Mouse (Mus musculus) G1E (cell line): ENCODE data around the gene Ackr1. TPM values are rescaled to one million over a fixed set of nuclear protein-coding genes. Genes with fewer than 3 reads are reported as not detected.

Experiments used
- ATAC-seq: 2 replicates; pipeline ENCODE4 v1.8.0; 2016; ENCODE audit warnings: mild to moderate bottlenecking; ENCODE audit not compliant: insufficient number of reproducible peaks, poor library complexity, low FRiP score, severe bottlenecking; ENCODE audit errors: extremely low read depth
- DNase-seq: peaks from one replicate; pipeline ENCODE4 v3.0.0; 2012; ENCODE audit warnings: low spot score
- H3K27me3 ChIP-seq: 2 replicates; pipeline ENCODE4 v1.6.1; 2012; ENCODE audit warnings: mild to moderate bottlenecking, low read length, inconsistent platforms; ENCODE audit not compliant: insufficient read depth
- H3K36me3 ChIP-seq: replicated peaks from 2 replicates; pipeline ENCODE3; 2012; ENCODE audit warnings: mild to moderate bottlenecking, inconsistent platforms
- H3K4me1 ChIP-seq: 2 replicates; pipeline ENCODE4 v1.6.1; 2012; ENCODE audit warnings: low read depth, low read length, inconsistent platforms, mixed read lengths; ENCODE audit not compliant: insufficient read depth
- H3K4me3 ChIP-seq: 2 replicates; pipeline ENCODE4 v1.5.1; 2012; ENCODE audit warnings: low read depth, mild to moderate bottlenecking, inconsistent platforms, low read length, moderate library complexity, mixed read lengths
- H3K9me3 ChIP-seq: replicated peaks from 2 replicates; pipeline ENCODE4 v1.6.1; 2012; ENCODE audit warnings: inconsistent platforms
- CTCF ChIP-seq: IDR thresholded peaks from 2 replicates; pipeline ENCODE4 v1.5.1; 2012; ENCODE audit warnings: low read depth, low read length, inconsistent platforms, mixed read lengths
- GATA1 ChIP-seq: IDR thresholded peaks from 2 replicates; pipeline ENCODE4 v1.6.1; 2012; ENCODE audit warnings: borderline replicate concordance, low read length, inconsistent platforms, mixed read lengths
- GATA2 ChIP-seq: IDR thresholded peaks from 2 replicates; pipeline ENCODE4 v1.6.1; 2012; ENCODE audit warnings: low read depth, low read length, inconsistent platforms, borderline replicate concordance
- POLR2AphosphoS5 ChIP-seq: IDR thresholded peaks from 2 replicates; pipeline ENCODE4 v1.6.1; 2012; ENCODE audit warnings: low read depth, low read length, inconsistent platforms; ENCODE audit not compliant: insufficient replicate concordance
- TAL1 ChIP-seq: conservative IDR thresholded peaks from 2 replicates; pipeline ENCODE4 v1.6.1; 2012; ENCODE audit warnings: low read depth, low read length, inconsistent platforms, mixed read lengths
- polyA plus RNA-seq: library from polyadenylated mRNA; stranded (reverse); fragments of >175 nt; gene quantifications from 2 replicates; pipeline ENCODE4 v1.2.3, GENCODE M21; 2012
- total RNA-seq, 2 experiments: library from RNA; stranded (forward) in 1 of 2; stranded (reverse) in 1 of 2; fragments of 200-1000 nt in 1 of 2; fragments of >200 nt in 1 of 2; fragmentation: Nextera tagmentation in 1 of 2; gene quantifications; 2 replicates each; pipeline ENCODE4 v1.2.3; 2014 to 2017

Ackr1 gene
- total and polyA plus RNA-seq, 3 experiments, result not detected

- Histone ChIP-seq H3K27me3 (no peaks in the 10 kb centered on the region; the same call in 1 of the 2 replicates), H3K4me1 (no peaks in the 10 kb centered on the region), H3K9me3 (peaks cover 28% of the 10 kb centered on the region), H3K4me3 (no peak overlapping the region), H3K36me3 (no peaks in the 10 kb centered on the region)
- TF ChIP-seq GATA2 (no peak), GATA1 (no peak), TAL1 (no peak), CTCF (no peak), POLR2AphosphoS5 (no peak)
- ATAC-seq (no peak), DNase-seq (no peak)
Measured at GRCm38 (mm10) chr1:173369611-173370010, 36.1 kb upstream of the Ackr1 start.

GRCm38 (mm10) chr1:173367356-173368046, 34.0 kb upstream of the Ackr1 start, which contains the start of gene Cadm3:
TSS of gene Cadm3 (minus strand) at chr1:173367695.
- H3K36me3 ChIP-seq, result no peaks in the 10 kb centered on the region
- peaks cover 28% of the 10 kb centered on the region for H3K9me3 ChIP-seq
- ATAC-seq (no peak), DNase-seq (no peak)
- no peak within 1 kb of the TSS for H3K4me3 ChIP-seq
- no peaks in the 10 kb centered on the region for H3K4me1 ChIP-seq
- TF ChIP-seq CTCF (no peak), POLR2AphosphoS5 (no peak), GATA2 (no peak), TAL1 (no peak), GATA1 (no peak)
- no peaks in the 10 kb centered on the region; the same call in 1 of the 2 replicates for H3K27me3 ChIP-seq

- DNase-seq (no peak), ATAC-seq (no peak)
- no peaks in the 10 kb centered on the region for H3K4me1 ChIP-seq
- H3K36me3 ChIP-seq, result no peaks in the 10 kb centered on the region
- no peak overlapping the region for H3K4me3 ChIP-seq
- H3K9me3 ChIP-seq, result peaks cover 28% of the 10 kb centered on the region
- H3K27me3 ChIP-seq, result no peaks in the 10 kb centered on the region; the same call in 1 of the 2 replicates
- TF ChIP-seq GATA1 (no peak), TAL1 (no peak), POLR2AphosphoS5 (no peak), CTCF (no peak), GATA2 (no peak)
Measured at GRCm38 (mm10) chr1:173366701-173367355, 33.3 kb upstream of the Ackr1 start.

GRCm38 (mm10) chr1:173365970-173366409, 32.4 kb upstream of the Ackr1 start:
- ATAC-seq (no peak), DNase-seq (no peak)
- no peak overlapping the region for H3K4me3 ChIP-seq
- peaks cover 28% of the 10 kb centered on the region for H3K9me3 ChIP-seq
- H3K27me3 ChIP-seq, result no peaks in the 10 kb centered on the region; the same call in 1 of the 2 replicates
- no peaks in the 10 kb centered on the region for H3K36me3 ChIP-seq
- H3K4me1 ChIP-seq, result no peaks in the 10 kb centered on the region
- no peak for TF ChIP-seq GATA2
- TF ChIP-seq CTCF, result no peak
- no peak for TF ChIP-seq TAL1
- no peak for TF ChIP-seq GATA1
- TF ChIP-seq POLR2AphosphoS5, result no peak

- no peak for TF ChIP-seq GATA2
- no peak for TF ChIP-seq CTCF
- no peak for TF ChIP-seq GATA1
- TF ChIP-seq POLR2AphosphoS5, result no peak
- no peak for TF ChIP-seq TAL1
- Histone ChIP-seq H3K36me3 (no peaks in the 10 kb centered on the region), H3K9me3 (peaks cover 23% of the 10 kb centered on the region), H3K4me1 (no peaks in the 10 kb centered on the region), H3K4me3 (no peak overlapping the region), H3K27me3 (no peaks in the 10 kb centered on the region; the same call in 1 of the 2 replicates)
- ATAC-seq, result no peak
- DNase-seq, result no peak
Measured at GRCm38 (mm10) chr1:173364125-173364800, 30.7 kb upstream of the Ackr1 start.

GRCm38 (mm10) chr1:173363436-173363835, 29.9 kb upstream of the Ackr1 start:
- ATAC-seq (no peak), DNase-seq (no peak)
- TF ChIP-seq GATA2, result no peak
- no peak for TF ChIP-seq CTCF
- no peak for TF ChIP-seq GATA1
- TF ChIP-seq TAL1, result no peak
- TF ChIP-seq POLR2AphosphoS5, result no peak
- H3K4me1 ChIP-seq, result no peaks in the 10 kb centered on the region
- no peaks in the 10 kb centered on the region for H3K36me3 ChIP-seq
- H3K4me3 ChIP-seq, result no peak overlapping the region
- H3K27me3 ChIP-seq, result no peaks in the 10 kb centered on the region; the same call in 1 of the 2 replicates
- peaks cover 23% of the 10 kb centered on the region for H3K9me3 ChIP-seq
